Mouse (Mus musculus) thymus, postnatal 10 days (tissue): ENCODE results near the gene Adam8.

Source experiments
- DNase-seq, 2 experiments: peaks; one replicate each; pipeline ENCODE4 v3.0.0; 2021; ENCODE audit warnings: low spot score in 2 of 2

Gene Adam8

GRCm38 (mm10) chr7:139946032-139946431, 46.3 kb downstream of the Adam8 start:
- DNase-seq = no peak

- no peak for DNase-seq
Measured at GRCm38 (mm10) chr7:139945516-139945915, 46.8 kb downstream of the Adam8 start.

GRCm38 (mm10) chr7:139944291-139945240, 47.8 kb downstream of the Adam8 start:
- no peak for DNase-seq

- no peak for DNase-seq
Measured at GRCm38 (mm10) chr7:139943674-139944281, 48.6 kb downstream of the Adam8 start, which contains the start of gene Utf1. Utf1 (plus strand) TSS chr7:139943789.

GRCm38 (mm10) chr7:139940476-139941209, 51.7 kb downstream of the Adam8 start:
- no peak for DNase-seq

GRCm38 (mm10) chr7:139937810-139938209, 54.6 kb downstream of the Adam8 start:
- DNase-seq = no peak

GRCm38 (mm10) chr7:139937138-139937537, 55.2 kb downstream of the Adam8 start:
- DNase-seq = no peak

- no peak for DNase-seq
Measured at GRCm38 (mm10) chr7:139936705-139937104, 55.7 kb downstream of the Adam8 start.

- DNase-seq = peak; percentile 13 to 61
Measured at GRCm38 (mm10) chr7:139930732-139931131, 61.6 kb downstream of the Adam8 start.
